Mouse (Mus musculus): ENCODE results near the gene Krtap7-1. TPM values are rescaled to one million over a fixed set of nuclear protein-coding genes. Genes with fewer than 3 reads are reported as not detected.

Gene Krtap7-1
- polyA plus RNA-seq (2014; fragmentation: Nextera tagmentation; extraction: Ambion mirVana): not detected in 2 replicates

DNA sequence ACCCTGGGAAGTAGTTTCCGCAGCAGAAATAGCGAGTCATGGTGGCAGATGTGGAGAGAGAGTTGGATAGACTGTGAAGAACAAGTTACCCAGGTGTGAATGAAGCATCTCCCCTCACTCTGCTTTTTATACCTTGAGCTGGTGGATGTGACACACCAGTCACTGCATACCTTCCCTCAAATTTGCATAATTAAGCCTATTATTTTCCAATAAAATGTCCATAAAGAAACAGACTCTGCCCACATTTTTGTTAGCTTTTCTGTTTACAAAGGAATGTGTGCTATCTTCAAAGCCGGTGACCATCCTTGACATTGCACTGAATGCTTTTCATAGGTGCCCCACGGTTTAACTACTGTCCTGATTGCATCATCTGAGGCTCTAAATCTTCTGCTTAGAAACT, at the start of gene Krtap7-1:
Gene Krtap7-1, minus strand, starts transcription at position 101 of the 400 bp plus-strand sequence.
- H3K27me3 ChIP-seq (ENCODE audit: control insufficient read depth, insufficient read depth, low read length): no peaks in the 10 kb centered on the region
- ATAC-seq (ENCODE audit: insufficient number of reproducible peaks, insufficient read depth, low FRiP score, low read depth): no peak
- H3K27ac ChIP-seq (replicated peaks in 1 of 2; ENCODE audit: control insufficient read depth in 1 of 2, insufficient read depth in 1 of 2, low read depth in 2 of 2, low read length in 2 of 2): no peak within 1 kb of the TSS
- no peaks in the 10 kb centered on the region for H3K9me3 ChIP-seq (ENCODE audit: control insufficient read depth, low read length)
- no peaks in the 10 kb centered on the region for H3K36me3 ChIP-seq (ENCODE audit: control insufficient read depth, insufficient read depth, low read length)
- 0 out of 4 replicates have a peak, but pooled peaks cover 0 to under 1% of the 10 kb centered on the region in 2 experiments for H3K4me1 ChIP-seq (ENCODE audit: control insufficient read depth in 2 of 2, insufficient read depth in 2 of 2, low read length in 2 of 2)
- no peak within 1 kb of the TSS for H3K4me3 ChIP-seq (ENCODE audit: control insufficient read depth in 1 of 2, insufficient read depth in 1 of 2, low read depth in 1 of 2, low read length in 2 of 2)
- no peak within 1 kb of the TSS for H3K4me2 ChIP-seq (ENCODE audit: low read length)
- WGBS: 81% methylated on average over 4 of the region's 4 CpGs
- no peak within 1 kb of the TSS for H3K9ac ChIP-seq (ENCODE audit: low read length)

- Histone ChIP-seq H3K4me1 (ENCODE audit: control insufficient read depth in 2 of 2, insufficient read depth in 2 of 2, low read length in 2 of 2) (no peaks in the 10 kb centered on the region), H3K27me3 (ENCODE audit: control insufficient read depth, insufficient read depth, low read length) (no peaks in the 10 kb centered on the region), H3K36me3 (ENCODE audit: control insufficient read depth, insufficient read depth, low read length) (no peaks in the 10 kb centered on the region), H3K27ac (replicated peaks in 1 of 2; ENCODE audit: control insufficient read depth in 1 of 2, insufficient read depth in 1 of 2, low read depth in 2 of 2, low read length in 2 of 2) (no peak overlapping the region), H3K4me3 (ENCODE audit: control insufficient read depth in 1 of 2, insufficient read depth in 1 of 2, low read depth in 1 of 2, low read length in 2 of 2) (no peak overlapping the region), H3K9ac (ENCODE audit: low read length) (no peak overlapping the region), H3K9me3 (ENCODE audit: control insufficient read depth, low read length) (no peaks in the 10 kb centered on the region), H3K4me2 (ENCODE audit: low read length) (no peak overlapping the region)
- ATAC-seq (ENCODE audit: insufficient number of reproducible peaks, insufficient read depth, low FRiP score, low read depth): no peak
These were observed 42.2 kb upstream of the Krtap7-1 start for GRCm38 (mm10) chr16:89550298-89550697.

- H3K27ac ChIP-seq (replicated peaks in 1 of 2; ENCODE audit: control insufficient read depth in 1 of 2, insufficient read depth in 1 of 2, low read depth in 2 of 2, low read length in 2 of 2): no peak overlapping the region
- H3K4me3 ChIP-seq (ENCODE audit: control insufficient read depth in 1 of 2, insufficient read depth in 1 of 2, low read depth in 1 of 2, low read length in 2 of 2): no peak overlapping the region
- H3K36me3 ChIP-seq (ENCODE audit: control insufficient read depth, insufficient read depth, low read length): no peaks in the 10 kb centered on the region
- WGBS: 72% methylated on average over 5 of the region's 5 CpGs
- no peak overlapping the region for H3K4me2 ChIP-seq (ENCODE audit: low read length)
- H3K27me3 ChIP-seq (ENCODE audit: control insufficient read depth, insufficient read depth, low read length): no peaks in the 10 kb centered on the region
- no peaks in the 10 kb centered on the region for H3K4me1 ChIP-seq (ENCODE audit: control insufficient read depth in 2 of 2, insufficient read depth in 2 of 2, low read length in 2 of 2)
- no peaks in the 10 kb centered on the region for H3K9me3 ChIP-seq (ENCODE audit: control insufficient read depth, low read length)
- no peak overlapping the region for H3K9ac ChIP-seq (ENCODE audit: low read length)
- no peak for ATAC-seq (ENCODE audit: insufficient number of reproducible peaks, insufficient read depth, low FRiP score, low read depth)
These were observed 29.9 kb upstream of the Krtap7-1 start for GRCm38 (mm10) chr16:89538031-89538484.

- Histone ChIP-seq H3K4me3 (ENCODE audit: control insufficient read depth in 1 of 2, insufficient read depth in 1 of 2, low read depth in 1 of 2, low read length in 2 of 2) (no peak overlapping the region), H3K9ac (ENCODE audit: low read length) (no peak overlapping the region), H3K27me3 (ENCODE audit: control insufficient read depth, insufficient read depth, low read length) (no peaks in the 10 kb centered on the region), H3K36me3 (ENCODE audit: control insufficient read depth, insufficient read depth, low read length) (no peaks in the 10 kb centered on the region), H3K4me2 (ENCODE audit: low read length) (no peak overlapping the region), H3K9me3 (ENCODE audit: control insufficient read depth, low read length) (no peaks in the 10 kb centered on the region), H3K4me1 (ENCODE audit: control insufficient read depth in 2 of 2, insufficient read depth in 2 of 2, low read length in 2 of 2) (no peaks in the 10 kb centered on the region), H3K27ac (replicated peaks in 1 of 2; ENCODE audit: control insufficient read depth in 1 of 2, insufficient read depth in 1 of 2, low read depth in 2 of 2, low read length in 2 of 2) (no peak overlapping the region)
- WGBS: 94% methylated on average over 6 of the region's 6 CpGs
- ATAC-seq (ENCODE audit: insufficient number of reproducible peaks, insufficient read depth, low FRiP score, low read depth): no peak
These were observed 29.2 kb upstream of the Krtap7-1 start for GRCm38 (mm10) chr16:89537349-89537748.

- ATAC-seq (ENCODE audit: insufficient number of reproducible peaks, insufficient read depth, low FRiP score, low read depth): no peak
- Histone ChIP-seq H3K36me3 (ENCODE audit: control insufficient read depth, insufficient read depth, low read length) (no peaks in the 10 kb centered on the region), H3K27ac (replicated peaks in 1 of 2; ENCODE audit: control insufficient read depth in 1 of 2, insufficient read depth in 1 of 2, low read depth in 2 of 2, low read length in 2 of 2) (no peak overlapping the region), H3K9ac (ENCODE audit: low read length) (no peak overlapping the region), H3K9me3 (ENCODE audit: control insufficient read depth, low read length) (no peaks in the 10 kb centered on the region), H3K27me3 (ENCODE audit: control insufficient read depth, insufficient read depth, low read length) (no peaks in the 10 kb centered on the region), H3K4me3 (ENCODE audit: control insufficient read depth in 1 of 2, insufficient read depth in 1 of 2, low read depth in 1 of 2, low read length in 2 of 2) (no peak overlapping the region), H3K4me2 (ENCODE audit: low read length) (no peak overlapping the region), H3K4me1 (ENCODE audit: control insufficient read depth in 2 of 2, insufficient read depth in 2 of 2, low read length in 2 of 2) (no peaks in the 10 kb centered on the region)
- 64% methylated on average over 7 of the region's 7 CpGs for WGBS
These were observed 22.4 kb upstream of the Krtap7-1 start for GRCm38 (mm10) chr16:89530547-89530946.

- no peaks in the 10 kb centered on the region for H3K4me1 ChIP-seq (ENCODE audit: control insufficient read depth in 2 of 2, insufficient read depth in 2 of 2, low read length in 2 of 2)
- H3K27me3 ChIP-seq (ENCODE audit: control insufficient read depth, insufficient read depth, low read length): no peaks in the 10 kb centered on the region
- no peaks in the 10 kb centered on the region for H3K36me3 ChIP-seq (ENCODE audit: control insufficient read depth, insufficient read depth, low read length)
- WGBS: 79% methylated on average over 7 of the region's 7 CpGs
- H3K4me3 ChIP-seq (ENCODE audit: control insufficient read depth in 1 of 2, insufficient read depth in 1 of 2, low read depth in 1 of 2, low read length in 2 of 2): no peak overlapping the region
- no peak overlapping the region for H3K27ac ChIP-seq (replicated peaks in 1 of 2; ENCODE audit: control insufficient read depth in 1 of 2, insufficient read depth in 1 of 2, low read depth in 2 of 2, low read length in 2 of 2)
- H3K9ac ChIP-seq (ENCODE audit: low read length): no peak overlapping the region
- H3K4me2 ChIP-seq (ENCODE audit: low read length): no peak overlapping the region
- ATAC-seq (ENCODE audit: insufficient number of reproducible peaks, insufficient read depth, low FRiP score, low read depth): no peak
- H3K9me3 ChIP-seq (ENCODE audit: control insufficient read depth, low read length): peaks cover under 1% of the 10 kb centered on the region; the same call in 1 of the 2 replicates
These were observed 21.7 kb upstream of the Krtap7-1 start for GRCm38 (mm10) chr16:89529846-89530245.

DNA sequence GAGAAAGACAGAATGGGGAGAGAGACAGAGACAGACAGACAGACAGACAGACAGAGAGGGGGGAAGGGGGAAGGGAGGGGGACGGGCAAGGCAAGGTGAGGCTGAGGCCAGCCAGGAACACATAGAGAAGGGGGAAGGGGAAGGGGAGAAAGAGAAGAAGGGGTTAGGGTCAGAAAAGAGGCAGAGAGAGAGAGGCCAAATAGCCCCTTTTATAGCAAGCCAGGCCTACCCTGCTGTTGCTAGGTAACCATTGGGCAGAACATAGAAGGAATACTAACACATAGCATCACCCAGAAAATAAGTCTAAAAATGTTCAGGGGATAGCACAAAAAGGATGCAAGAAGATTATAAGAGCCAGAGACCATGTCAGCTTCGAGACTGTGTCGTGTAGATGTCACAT, 20.3 kb upstream of the Krtap7-1 start:
- no peak overlapping the region for H3K4me3 ChIP-seq (ENCODE audit: control insufficient read depth in 1 of 2, insufficient read depth in 1 of 2, low read depth in 1 of 2, low read length in 2 of 2)
- 82% methylated on average over 3 of the region's 3 CpGs for WGBS
- no peak overlapping the region for H3K4me2 ChIP-seq (ENCODE audit: low read length)
- H3K9me3 ChIP-seq (ENCODE audit: control insufficient read depth, low read length): peaks cover 3% of the 10 kb centered on the region; the same call in 1 of the 2 replicates
- no peak overlapping the region for H3K9ac ChIP-seq (ENCODE audit: low read length)
- no peak for ATAC-seq (ENCODE audit: insufficient number of reproducible peaks, insufficient read depth, low FRiP score, low read depth)
- H3K4me1 ChIP-seq (ENCODE audit: control insufficient read depth in 2 of 2, insufficient read depth in 2 of 2, low read length in 2 of 2): no peaks in the 10 kb centered on the region
- no peaks in the 10 kb centered on the region for H3K36me3 ChIP-seq (ENCODE audit: control insufficient read depth, insufficient read depth, low read length)
- H3K27me3 ChIP-seq (ENCODE audit: control insufficient read depth, insufficient read depth, low read length): no peaks in the 10 kb centered on the region
- no peak overlapping the region for H3K27ac ChIP-seq (replicated peaks in 1 of 2; ENCODE audit: control insufficient read depth in 1 of 2, insufficient read depth in 1 of 2, low read depth in 2 of 2, low read length in 2 of 2)

DNA sequence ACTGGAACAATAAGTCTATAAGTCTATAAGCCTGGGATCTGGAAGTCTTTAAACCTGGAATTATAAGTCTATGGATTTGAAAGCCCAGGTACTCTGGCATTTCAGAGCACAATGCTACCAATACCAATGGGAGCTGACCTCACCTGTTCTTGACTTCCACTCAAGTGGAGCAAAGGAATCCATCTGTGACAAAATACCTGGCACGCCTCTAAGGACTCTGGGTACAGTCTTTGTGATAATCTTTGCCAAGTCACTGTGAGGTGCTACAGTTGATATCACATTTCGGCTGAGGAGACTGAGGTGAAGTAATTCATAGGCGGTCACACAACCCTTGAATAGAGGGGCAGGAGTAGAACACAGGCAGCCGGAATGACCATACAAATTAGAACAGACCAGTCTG, 12.9 kb upstream of the Krtap7-1 start:
- Histone ChIP-seq H3K9ac (ENCODE audit: low read length) (no peak overlapping the region), H3K4me3 (ENCODE audit: control insufficient read depth in 1 of 2, insufficient read depth in 1 of 2, low read depth in 1 of 2, low read length in 2 of 2) (no peak overlapping the region), H3K27ac (replicated peaks in 1 of 2; ENCODE audit: control insufficient read depth in 1 of 2, insufficient read depth in 1 of 2, low read depth in 2 of 2, low read length in 2 of 2) (no peak overlapping the region), H3K4me2 (ENCODE audit: low read length) (no peak overlapping the region), H3K27me3 (ENCODE audit: control insufficient read depth, insufficient read depth, low read length) (no peaks in the 10 kb centered on the region), H3K9me3 (ENCODE audit: control insufficient read depth, low read length) (peaks cover 3% of the 10 kb centered on the region; the same call in 1 of the 2 replicates), H3K4me1 (ENCODE audit: control insufficient read depth in 2 of 2, insufficient read depth in 2 of 2, low read length in 2 of 2) (no peaks in the 10 kb centered on the region), H3K36me3 (ENCODE audit: control insufficient read depth, insufficient read depth, low read length) (no peaks in the 10 kb centered on the region)
- ATAC-seq (ENCODE audit: insufficient number of reproducible peaks, insufficient read depth, low FRiP score, low read depth): no peak
- 91% methylated on average over 4 of the region's 4 CpGs for WGBS

Measured in heart, embryonic 14.5 days (tissue).